In the genomic region with DNA sequence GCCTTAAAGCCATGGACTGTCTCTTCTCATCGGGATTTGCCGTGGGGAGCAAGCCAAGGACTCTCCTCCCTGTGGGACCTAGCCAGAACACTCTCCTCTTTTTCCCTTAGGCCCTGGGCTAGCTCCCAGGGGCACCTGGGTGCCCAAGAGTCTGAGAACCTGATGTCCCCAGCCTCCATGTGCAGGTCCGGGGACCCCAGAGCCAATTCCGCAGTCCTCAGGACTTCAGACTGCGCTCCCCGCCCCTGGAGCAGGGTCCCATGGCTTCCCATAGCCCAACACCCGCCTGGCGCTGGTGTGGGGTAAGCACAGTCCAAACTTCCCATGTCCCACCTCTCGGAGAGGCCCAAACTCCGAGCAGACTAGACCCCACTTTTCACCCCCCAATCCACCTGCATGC, we compare ENCODE assay signal across 13 mouse cellular contexts. TPM values are rescaled to one million over a fixed set of nuclear protein-coding genes. Genes with fewer than 3 reads are reported as not detected.
"Had no signal": no experiment of that assay in that cellular context is flagged by ENCODE, and none has a peak within 500 bp of the region (broad histone marks: within the 10 kb centered on the region; RNA-seq: fewer than 3 reads in every experiment).

No protein-coding gene starts in this region.

- H3K9ac ChIP-seq: limb, embryonic 15.5 days; liver, embryonic 12.5 days; lung, embryonic 14.5 days; neural tube, embryonic 15.5 days had no signal

- H3K27ac ChIP-seq: kidney, postnatal 0 days; limb, embryonic 15.5 days; liver, embryonic 12.5 days; midbrain, embryonic 10.5 days; neural tube, embryonic 15.5 days had no signal

- DNase-seq: kidney, adult 11 months; kidney, adult 9 months; lung, embryonic 14.5 days; lung, postnatal 10 days; midbrain, embryonic 14.5 days; thymus, postnatal 14 days had no signal

- ATAC-seq: liver, embryonic 12.5 days had no signal

- H3K4me3 ChIP-seq: limb, embryonic 15.5 days; liver, embryonic 12.5 days; midbrain, embryonic 10.5 days; myocyte; neural tube, embryonic 15.5 days had no signal

- H3K9me3 ChIP-seq: limb, embryonic 15.5 days; liver, embryonic 12.5 days; neural tube, embryonic 15.5 days had no signal

- H3K36me3 ChIP-seq: limb, embryonic 15.5 days; liver, embryonic 12.5 days; midbrain, embryonic 10.5 days; neural tube, embryonic 15.5 days had no signal

- H3K4me2 ChIP-seq: limb, embryonic 15.5 days; liver, embryonic 12.5 days; lung, embryonic 14.5 days; neural tube, embryonic 15.5 days had no signal

RNA-seq across cellular contexts. Expression of gene Rab44, which starts 28.7 kb away (rescaled TPM):
- polyA plus RNA-seq: limb, embryonic 11.5 days had no signal
